Mouse (Mus musculus) ES-Bruce4 (cell line): ENCODE measurements around the gene Mapk8. TPM values are rescaled to one million over a fixed set of nuclear protein-coding genes. Genes with fewer than 3 reads are reported as not detected.

ENCODE experiments used
- H3K27ac ChIP-seq: 2 replicates; pipeline ENCODE4 v1.5.1; 2012; ENCODE audit warnings: low read length, inconsistent platforms; ENCODE audit not compliant: insufficient read depth
- H3K27me3 ChIP-seq: 2 replicates; pipeline ENCODE4 v1.6.1; 2012; ENCODE audit warnings: mild to moderate bottlenecking, low read length, inconsistent platforms; ENCODE audit not compliant: control insufficient read depth, poor library complexity, insufficient read depth, severe bottlenecking
- H3K36me3 ChIP-seq: 2 replicates; pipeline ENCODE4 v1.6.1; 2012; ENCODE audit warnings: inconsistent platforms, mild to moderate bottlenecking, low read length, moderate library complexity; ENCODE audit not compliant: control insufficient read depth, poor library complexity, insufficient read depth, severe bottlenecking
- H3K4me1 ChIP-seq: one replicate; pipeline ENCODE4 v1.8.1; 2011; ENCODE audit warnings: low read length; ENCODE audit not compliant: control insufficient read depth, insufficient read depth
- H3K4me3 ChIP-seq: 2 replicates; pipeline ENCODE4 v1.5.1; 2011; ENCODE audit warnings: low read depth, mild to moderate bottlenecking, low read length
- H3K9ac ChIP-seq: 2 replicates; pipeline ENCODE4 v1.6.1; 2012; ENCODE audit warnings: low read depth, mild to moderate bottlenecking, inconsistent platforms; ENCODE audit not compliant: poor library complexity, severe bottlenecking
- H3K9me3 ChIP-seq: replicated peaks from 2 replicates; pipeline ENCODE4 v1.6.1; 2012; ENCODE audit warnings: mild to moderate bottlenecking, low read length, inconsistent platforms; ENCODE audit not compliant: control insufficient read depth, poor library complexity, insufficient read depth, severe bottlenecking
- CTCF ChIP-seq: IDR thresholded peaks from one replicate; pipeline ENCODE4 v1.8.1; 2011; ENCODE audit warnings: low read depth, low read length
- EP300 ChIP-seq: IDR thresholded peaks from 2 replicates; pipeline ENCODE4 v1.6.1; 2011; ENCODE audit warnings: low read depth, low read length; ENCODE audit not compliant: insufficient read depth
- POLR2A ChIP-seq: IDR thresholded peaks from one replicate; pipeline ENCODE4 v1.8.1; 2011; ENCODE audit warnings: low read length; ENCODE audit not compliant: insufficient read depth
- polyA plus RNA-seq: library from polyadenylated mRNA; stranded (reverse); fragments of >200 nt; gene quantifications from 2 replicates; pipeline ENCODE4 v1.2.4, GENCODE M21; 2011; ENCODE audit warnings: low read depth; ENCODE audit not compliant: missing spikeins, insufficient read depth, insufficient read length

Gene Mapk8
- polyA plus RNA-seq: 81.5 and 82.1 TPM in 2 replicates

DNA sequence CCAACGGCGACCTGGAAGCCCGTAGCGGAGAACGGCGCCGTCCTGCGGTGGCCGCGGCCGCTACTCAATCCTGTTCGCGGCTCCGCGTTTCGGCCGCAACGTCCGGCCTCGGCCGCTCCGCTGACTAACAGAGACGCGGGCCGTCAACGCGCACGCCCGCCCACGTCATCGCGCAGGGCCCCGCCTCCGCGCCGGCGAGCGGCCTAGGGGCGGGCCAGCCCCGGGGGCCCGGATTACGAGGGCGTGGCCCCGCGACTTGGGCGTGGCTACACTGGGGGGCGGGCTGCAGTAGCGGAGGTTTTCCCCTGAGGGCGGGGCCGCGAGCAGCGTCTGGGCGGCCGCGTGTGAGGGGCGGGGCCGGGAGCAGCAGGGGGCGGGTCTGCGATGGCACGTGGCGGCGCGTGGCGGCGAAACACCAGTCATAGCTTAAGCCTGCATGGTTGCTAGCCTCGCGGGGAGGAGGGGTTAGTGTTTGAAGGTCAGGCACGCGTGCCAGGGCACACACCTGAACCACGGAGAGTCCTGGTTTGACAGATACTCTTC, at the start of gene Mapk8:
Mapk8 (minus strand) TSS at position 132 of the 543 bp plus-strand sequence.
- Histone ChIP-seq H3K9me3 (no peaks in the 10 kb centered on the region), H3K36me3 (no peaks in the 10 kb centered on the region), H3K4me1 (peaks cover 1% of the 10 kb centered on the region), H3K27ac (no peak within 1 kb of the TSS), H3K27me3 (peaks cover 2% of the 10 kb centered on the region; the same call in 1 of the 2 replicates), H3K9ac (peak within 1 kb of the TSS; percentile 94), H3K4me3 (peak within 1 kb of the TSS; percentile 96)
- TF ChIP-seq EP300 (0 out of 2 replicates have a peak, but pooled peaks have one; percentile 17), POLR2A (peak; percentile 48), CTCF (no peak)

GRCm38 (mm10) chr14:33495226-33495625, 48.3 kb upstream of the Mapk8 start:
- Histone ChIP-seq H3K4me3 (no peak overlapping the region), H3K36me3 (no peaks in the 10 kb centered on the region), H3K27ac (no peak overlapping the region), H3K9me3 (no peaks in the 10 kb centered on the region; the same call in 1 of the 2 replicates), H3K27me3 (no peaks in the 10 kb centered on the region), H3K9ac (no peak overlapping the region), H3K4me1 (no peaks in the 10 kb centered on the region)
- TF ChIP-seq POLR2A (no peak), CTCF (no peak), EP300 (no peak)

GRCm38 (mm10) chr14:33487805-33488550, 41.0 kb upstream of the Mapk8 start:
- Histone ChIP-seq H3K27me3 (no peaks in the 10 kb centered on the region), H3K27ac (no peak overlapping the region), H3K36me3 (no peaks in the 10 kb centered on the region), H3K4me3 (no peak overlapping the region), H3K4me1 (no peaks in the 10 kb centered on the region), H3K9me3 (no peaks in the 10 kb centered on the region), H3K9ac (no peak overlapping the region)
- TF ChIP-seq EP300 (no peak), CTCF (no peak), POLR2A (no peak)

GRCm38 (mm10) chr14:33481991-33482390, 35.0 kb upstream of the Mapk8 start:
- Histone ChIP-seq H3K27ac (no peak overlapping the region), H3K27me3 (no peaks in the 10 kb centered on the region), H3K9ac (no peak overlapping the region), H3K9me3 (no peaks in the 10 kb centered on the region), H3K4me3 (no peak overlapping the region), H3K36me3 (no peaks in the 10 kb centered on the region), H3K4me1 (no peaks in the 10 kb centered on the region)
- TF ChIP-seq POLR2A: no peak
- no peak for TF ChIP-seq CTCF
- no peak for TF ChIP-seq EP300

DNA sequence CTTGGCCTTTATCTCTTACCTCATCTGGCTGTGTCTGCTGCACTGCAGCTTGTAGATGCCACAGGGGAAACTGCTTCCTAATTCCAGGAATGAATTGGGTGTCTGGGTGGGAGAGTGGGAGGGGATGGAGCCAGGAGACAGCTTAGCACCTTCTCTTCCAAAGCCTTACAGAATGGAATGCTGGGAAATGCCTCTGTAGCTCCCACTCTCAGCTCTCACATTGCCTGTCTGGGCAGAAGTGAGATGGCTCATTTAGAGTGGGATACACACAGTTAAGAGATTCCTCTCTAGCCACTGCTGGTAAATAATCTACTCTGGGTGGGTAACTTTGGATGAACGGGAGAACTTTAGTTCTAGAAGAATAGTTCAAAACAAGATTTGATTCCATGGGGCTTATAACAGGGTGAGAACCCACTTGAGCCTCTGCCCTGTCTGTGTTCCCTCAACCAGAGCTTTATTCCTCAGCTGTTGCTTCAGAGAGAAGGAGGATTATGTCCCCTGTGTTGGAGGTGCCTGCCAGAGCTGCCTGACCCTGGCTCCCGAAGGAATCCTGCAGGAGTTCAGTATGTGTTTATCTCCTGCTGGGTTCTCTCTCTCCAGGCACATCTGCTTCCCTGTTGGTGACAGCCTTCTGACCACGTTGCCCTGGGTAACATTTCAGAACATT, 29.3 kb upstream of the Mapk8 start:
- H3K9me3 ChIP-seq: no peaks in the 10 kb centered on the region
- no peak overlapping the region for H3K4me3 ChIP-seq
- no peaks in the 10 kb centered on the region for H3K27me3 ChIP-seq
- no peak overlapping the region for H3K27ac ChIP-seq
- no peaks in the 10 kb centered on the region for H3K36me3 ChIP-seq
- TF ChIP-seq EP300: no peak
- no peak for TF ChIP-seq CTCF
- no peaks in the 10 kb centered on the region for H3K4me1 ChIP-seq
- no peak overlapping the region for H3K9ac ChIP-seq
